Mouse (Mus musculus) olfactory bulb, adult 2 months (tissue): ENCODE data around the gene Ift140.

Experiments
- CTCF ChIP-seq: fragments of 200-500 bp; IDR thresholded peaks from 2 replicates; pipeline ENCODE4 v1.5.1; 2012; ENCODE audit warnings: low read depth, mild to moderate bottlenecking, low read length, moderate library complexity; ENCODE audit not compliant: insufficient read depth
- POLR2A ChIP-seq: fragments of 200-500 bp; IDR thresholded peaks from 2 replicates; pipeline ENCODE4 v1.6.1; 2012; ENCODE audit warnings: mild to moderate bottlenecking, low read depth, low read length, moderate library complexity; ENCODE audit not compliant: insufficient read depth

DNA sequence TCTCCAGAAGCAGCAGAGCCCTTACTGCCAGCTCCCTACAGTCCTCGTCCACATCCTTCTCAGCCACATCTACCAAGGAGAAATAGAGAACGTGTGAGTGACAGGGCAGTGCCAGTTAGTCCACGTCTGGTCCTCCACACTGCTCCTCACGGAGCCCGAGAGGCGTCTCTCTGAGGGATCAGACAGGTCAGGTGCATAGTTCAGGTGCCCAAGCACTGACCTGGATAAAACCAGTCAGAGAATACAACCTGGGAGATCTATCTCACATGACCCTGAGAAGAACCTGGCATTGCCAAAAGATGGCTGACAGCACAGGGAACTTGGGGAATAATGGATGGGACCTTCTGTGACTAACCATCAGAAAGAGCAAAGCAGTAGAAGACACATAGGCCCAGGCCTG is 84.2 kb downstream of the Ift140 start:
- no peak for TF ChIP-seq CTCF
- TF ChIP-seq POLR2A, result no peak
